Mouse (Mus musculus): ENCODE data around the gene Foxl2. TPM values are rescaled to one million over a fixed set of nuclear protein-coding genes. Genes with fewer than 3 reads are reported as not detected.

Gene Foxl2
- not detected for polyA plus RNA-seq (2014; fragmentation: Illumina TruSeq; extraction: RNeasy Lipid Tissue Mini Kit (QIAGEN cat#74804); ENCODE audit: low read depth, low replicate concordance)

GRCm38 (mm10) chr9:98955103-98955715 is at the start of gene Foxl2:
Gene Foxl2, plus strand, starts transcription at chr9:98955288.

GRCm38 (mm10) chr9:98985800-98986475 is 30.9 kb downstream of the Foxl2 start, which contains the start of gene Faim:
Gene Faim, plus strand, starts transcription at chr9:98986373.

Other genes starting within 250 kb of the Foxl2 start
- gene Prr23a1, start 112.8 kb upstream of the Foxl2 start, polyA plus RNA-seq (2014; fragmentation: Illumina TruSeq; extraction: RNeasy Lipid Tissue Mini Kit (QIAGEN cat#74804); ENCODE audit: low read depth, low replicate concordance) = not detected
- gene Prr23a2, start 98.8 kb upstream of the Foxl2 start, polyA plus RNA-seq (2014; fragmentation: Illumina TruSeq; extraction: RNeasy Lipid Tissue Mini Kit (QIAGEN cat#74804); ENCODE audit: low read depth, low replicate concordance) = not detected
- gene Prr23a3, start 90.5 kb upstream of the Foxl2 start, polyA plus RNA-seq (2014; fragmentation: Illumina TruSeq; extraction: RNeasy Lipid Tissue Mini Kit (QIAGEN cat#74804); ENCODE audit: low read depth, low replicate concordance) = not detected
- not detected for gene 7420426K07Rik, start 52.2 kb upstream of the Foxl2 start, polyA plus RNA-seq (2014; fragmentation: Illumina TruSeq; extraction: RNeasy Lipid Tissue Mini Kit (QIAGEN cat#74804); ENCODE audit: low read depth, low replicate concordance)
- gene Faim, start 31.1 kb downstream of the Foxl2 start, polyA plus RNA-seq (2014; fragmentation: Illumina TruSeq; extraction: RNeasy Lipid Tissue Mini Kit (QIAGEN cat#74804); ENCODE audit: low read depth, low replicate concordance) = 18.7 TPM
- gene Gm1123, start 80.4 kb downstream of the Foxl2 start, polyA plus RNA-seq (2014; fragmentation: Illumina TruSeq; extraction: RNeasy Lipid Tissue Mini Kit (QIAGEN cat#74804); ENCODE audit: low read depth, low replicate concordance) = 222 TPM
- gene Pik3cb, start 185.3 kb downstream of the Foxl2 start, polyA plus RNA-seq (2014; fragmentation: Illumina TruSeq; extraction: RNeasy Lipid Tissue Mini Kit (QIAGEN cat#74804); ENCODE audit: low read depth, low replicate concordance) = 9.8 TPM

Measured in sigmoid colon, adult 10 weeks (tissue).